Mouse (Mus musculus) limb, embryonic 14.5 days (tissue): Measurements from ENCODE around the gene Ugt1a8. TPM values are rescaled to one million over a fixed set of nuclear protein-coding genes. Genes with fewer than 3 reads are reported as not detected.

ENCODE experiments used
- ATAC-seq: fragments of 200-750 bp; cut with Nextera tagmentation; 2 replicates; pipeline ENCODE4 v1.8.0; 2017; ENCODE audit warnings: low read depth, moderate number of reproducible peaks, moderate TSS enrichment; ENCODE audit not compliant: low FRiP score
- DNase-seq: peaks from one replicate; pipeline ENCODE4 v3.0.0-alpha.2; 2015; ENCODE audit warnings: low spot score
- H3K27ac ChIP-seq: fragments of 300-500 bp; sonication (generic); replicated peaks from 2 replicates; pipeline ENCODE4 v1.5.1; 2014; ENCODE audit warnings: low read depth, mild to moderate bottlenecking, low read length, moderate library complexity, mixed read lengths
- H3K27me3 ChIP-seq: fragments of 300-500 bp; sonication (generic); 2 replicates; pipeline ENCODE4 v1.6.1; 2014; ENCODE audit warnings: low read length, mixed read lengths; ENCODE audit not compliant: control insufficient read depth, insufficient read depth
- H3K36me3 ChIP-seq: fragments of 300-500 bp; sonication (generic); 2 replicates; pipeline ENCODE4 v1.6.1; 2014; ENCODE audit warnings: mild to moderate bottlenecking, low read length, moderate library complexity, mixed read lengths; ENCODE audit not compliant: control insufficient read depth, insufficient read depth
- H3K4me1 ChIP-seq: fragments of 300-500 bp; sonication (generic); 2 replicates; pipeline ENCODE4 v1.6.1; 2014; ENCODE audit warnings: antibody characterized with exemption, low read length, mixed read lengths; ENCODE audit not compliant: control insufficient read depth, insufficient read depth
- H3K4me2 ChIP-seq: fragments of 300-500 bp; sonication (generic); replicated peaks from 2 replicates; pipeline ENCODE4 v1.6.1; 2014; ENCODE audit warnings: low read depth, mild to moderate bottlenecking, low read length, moderate library complexity; ENCODE audit not compliant: severe bottlenecking
- H3K4me3 ChIP-seq: fragments of 300-500 bp; sonication (generic); replicated peaks from 2 replicates; pipeline ENCODE4 v1.5.1; 2014; ENCODE audit warnings: low read length
- H3K9ac ChIP-seq: fragments of 300-500 bp; sonication (generic); 2 replicates; pipeline ENCODE4 v1.6.1; 2014; ENCODE audit warnings: mild to moderate bottlenecking, low read depth, low read length, moderate library complexity; ENCODE audit not compliant: severe bottlenecking
- H3K9me3 ChIP-seq: fragments of 300-500 bp; sonication (generic); 2 replicates; pipeline ENCODE4 v1.6.1; 2016; ENCODE audit warnings: low read length; ENCODE audit not compliant: control insufficient read depth
- POLR2A ChIP-seq: fragments of 200-500 bp; IDR thresholded peaks from 2 replicates; pipeline ENCODE4 v1.8.0; 2012; ENCODE audit warnings: inconsistent platforms, mild to moderate bottlenecking, moderate library complexity, borderline replicate concordance; ENCODE audit not compliant: insufficient read depth, insufficient read length; ENCODE audit errors: extremely low read depth
- WGBS: fragments of 180-500 bp; shearing (Covaris S2); extraction: QIAGEN DNeasy Blood & Tissue Kit; methylation state at CpG from one replicate; pipeline ENCODE4 v1.1.7; 2014; 5-methylcytosine and 5-hydroxymethylcytosine counted together
- polyA plus RNA-seq, 2 experiments: library from polyadenylated mRNA; depleted of rRNA in 1 of 2; stranded (reverse) in 1 of 2; unstranded in 1 of 2; fragments of >200 nt; fragmentation: Nextera tagmentation in 1 of 2; extraction: Ambion mirVana in 1 of 2; gene quantifications; 2 replicates each; pipeline versions ENCODE4 v1.2.1 to v1.2.3; 2012 to 2014

Gene Ugt1a8
- polyA plus RNA-seq, 2 experiments, result not detected

DNA sequence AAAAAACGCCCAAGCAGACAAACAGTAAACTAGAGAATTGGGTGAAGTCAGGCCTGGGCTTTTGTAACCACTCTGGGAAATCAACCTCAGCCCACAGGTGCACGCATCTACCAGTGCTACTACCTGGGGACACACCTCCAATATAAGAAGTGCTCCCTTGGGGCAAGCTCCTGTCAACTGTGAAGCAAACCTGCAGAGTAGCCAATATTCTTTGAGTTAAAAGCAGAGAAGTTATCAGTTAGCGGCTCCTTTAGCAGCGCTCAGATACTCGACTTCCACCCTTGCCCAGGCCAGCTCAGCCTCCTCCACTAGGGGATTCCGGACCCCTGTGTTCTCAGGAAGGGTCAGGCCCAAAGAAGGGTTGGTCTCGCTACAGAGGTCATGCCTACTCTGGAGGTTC, 174.1 kb downstream of the Ugt1a8 start:
- peaks cover 14% of the 10 kb centered on the region; the same call in 1 of the 2 replicates for H3K9me3 ChIP-seq
- no peak overlapping the region for H3K9ac ChIP-seq
- H3K4me1 ChIP-seq, result no peaks in the 10 kb centered on the region
- peaks cover 72% of the 10 kb centered on the region for H3K36me3 ChIP-seq
- no peaks in the 10 kb centered on the region for H3K27me3 ChIP-seq
- no peak overlapping the region for H3K27ac ChIP-seq
- H3K4me2 ChIP-seq, result no peak overlapping the region
- no peak for ATAC-seq
- no peak for TF ChIP-seq POLR2A
- DNase-seq, result peak; percentile 63
- H3K4me3 ChIP-seq, result no peak overlapping the region
- whole genome bisulfite sequencing, result 84% methylated on average over 7 of the region's 7 CpGs

DNA sequence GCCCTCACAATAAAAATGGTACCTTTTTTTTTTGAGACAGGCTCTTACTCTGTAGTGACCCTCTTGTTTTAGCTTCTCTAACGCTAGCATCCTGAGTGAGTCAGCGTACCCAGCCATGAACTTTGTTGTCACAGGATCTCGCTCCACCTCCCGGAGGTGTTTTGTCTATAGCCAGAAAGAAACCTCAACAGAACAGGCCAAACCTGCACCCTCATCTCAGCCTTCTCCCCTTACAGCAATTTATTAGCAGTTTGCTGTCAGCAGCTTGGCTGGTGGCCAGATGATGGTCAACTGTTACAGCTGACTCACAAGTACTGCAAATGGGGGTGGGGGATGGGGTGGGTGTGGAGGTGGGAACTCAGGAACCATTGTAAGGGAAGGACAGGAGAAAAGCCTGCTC, 174.6 kb downstream of the Ugt1a8 start:
- WGBS, result 79% methylated on average over 4 of the region's 4 CpGs
- Histone ChIP-seq H3K4me2 (no peak overlapping the region), H3K9ac (no peak overlapping the region), H3K4me1 (no peaks in the 10 kb centered on the region), H3K27me3 (no peaks in the 10 kb centered on the region), H3K4me3 (no peak overlapping the region), H3K27ac (no peak overlapping the region), H3K36me3 (peaks cover 77% of the 10 kb centered on the region), H3K9me3 (peaks cover 9% of the 10 kb centered on the region; the same call in 1 of the 2 replicates)
- no peak for TF ChIP-seq POLR2A
- ATAC-seq, result peak; percentile 7; the same call in 1 of the 2 replicates
- peak; percentile 95 for DNase-seq

DNA sequence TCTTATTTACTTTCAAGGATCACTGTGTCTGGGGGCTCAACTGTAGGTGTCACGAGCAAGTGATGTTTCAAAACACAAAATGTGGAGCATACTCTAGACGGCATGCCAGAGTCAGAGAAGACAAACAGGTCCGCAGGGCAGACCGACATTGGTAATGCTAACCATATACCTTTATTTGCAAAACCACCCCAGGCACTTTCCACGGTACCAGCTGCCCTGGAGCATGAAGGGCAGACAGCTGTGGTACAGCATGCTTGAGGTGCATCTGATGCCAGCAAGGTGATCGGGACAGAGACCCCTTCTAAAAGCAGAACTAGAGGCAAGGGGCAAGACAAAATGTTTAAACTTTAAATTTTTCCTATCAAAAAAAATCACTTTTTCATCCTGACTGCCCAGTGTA, 175.3 kb downstream of the Ugt1a8 start:
- Histone ChIP-seq H3K4me3 (no peak overlapping the region), H3K36me3 (peaks cover 84% of the 10 kb centered on the region), H3K4me1 (no peaks in the 10 kb centered on the region), H3K27ac (no peak overlapping the region), H3K4me2 (no peak overlapping the region), H3K9ac (no peak overlapping the region), H3K9me3 (0 out of 2 replicates have a peak, but pooled peaks cover 2% of the 10 kb centered on the region), H3K27me3 (no peaks in the 10 kb centered on the region)
- DNase-seq (no peak), ATAC-seq (no peak)
- WGBS, result 73% methylated on average over 6 of the region's 6 CpGs
- TF ChIP-seq POLR2A, result no peak

DNA sequence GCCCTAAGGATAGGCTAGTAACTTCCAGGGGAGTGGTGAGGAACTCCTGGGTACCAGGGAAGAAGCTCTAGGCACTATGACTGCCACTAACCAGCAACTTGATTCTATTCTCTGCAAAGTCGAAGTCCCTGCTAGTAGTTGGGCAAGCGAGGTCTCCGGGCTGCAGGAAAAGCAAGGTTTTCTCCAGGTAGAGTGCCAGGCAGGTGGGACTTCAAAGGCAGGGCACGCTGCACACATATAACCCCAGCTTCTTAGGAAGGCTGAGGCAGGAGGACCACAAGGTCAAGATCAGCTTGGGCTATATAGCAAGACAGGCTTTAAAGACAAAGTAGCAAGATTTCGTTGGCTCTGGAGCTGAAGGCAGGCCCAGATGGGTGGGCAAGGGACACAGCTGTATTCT, 176.2 kb downstream of the Ugt1a8 start:
- Histone ChIP-seq H3K9me3 (no peaks in the 10 kb centered on the region), H3K27ac (no peak overlapping the region), H3K4me1 (no peaks in the 10 kb centered on the region), H3K4me2 (no peak overlapping the region), H3K9ac (no peak overlapping the region), H3K4me3 (no peak overlapping the region), H3K36me3 (peaks cover 93% of the 10 kb centered on the region), H3K27me3 (no peaks in the 10 kb centered on the region)
- no peak for DNase-seq
- no peak for ATAC-seq
- 91% methylated on average over 5 of the region's 5 CpGs for WGBS
- no peak for TF ChIP-seq POLR2A

DNA sequence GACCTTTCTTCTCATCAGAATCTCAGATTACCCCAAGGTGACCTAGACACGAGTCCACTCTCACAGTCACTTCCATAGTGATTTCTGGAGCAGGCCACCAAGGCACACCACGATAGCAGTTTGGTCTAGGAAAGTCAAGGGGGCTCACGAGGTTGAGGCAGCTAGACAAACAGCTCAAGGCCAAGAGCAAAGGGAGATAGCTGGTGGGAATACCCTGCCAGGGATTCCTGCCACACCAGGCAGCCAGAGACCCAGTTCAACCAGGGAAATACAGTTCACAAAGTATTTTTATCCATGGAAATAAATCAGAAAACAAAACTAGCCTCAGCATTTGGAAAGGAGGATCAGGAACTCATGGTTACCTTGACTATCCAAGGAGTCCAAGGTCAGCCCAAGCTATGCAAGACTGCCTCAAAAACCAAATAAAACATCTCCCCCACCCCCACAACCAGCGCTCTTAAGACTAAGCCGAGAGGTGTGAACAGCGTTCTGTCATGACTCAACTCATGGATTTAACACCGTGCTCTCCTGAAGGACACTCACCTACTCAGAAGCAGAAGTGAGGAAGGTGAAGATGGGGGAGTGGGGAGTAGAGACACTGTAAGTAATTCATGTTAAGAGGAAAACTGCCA, 176.7 kb downstream of the Ugt1a8 start:
- TF ChIP-seq POLR2A, result no peak
- no peak overlapping the region for H3K4me2 ChIP-seq
- ATAC-seq (no peak), DNase-seq (no peak)
- no peaks in the 10 kb centered on the region for H3K4me1 ChIP-seq
- peaks cover 98% of the 10 kb centered on the region for H3K36me3 ChIP-seq
- WGBS, result 88% methylated on average over 7 of the region's 7 CpGs
- H3K9ac ChIP-seq, result no peak overlapping the region
- H3K27ac ChIP-seq, result no peak overlapping the region
- no peaks in the 10 kb centered on the region for H3K27me3 ChIP-seq
- H3K9me3 ChIP-seq, result no peaks in the 10 kb centered on the region
- no peak overlapping the region for H3K4me3 ChIP-seq

DNA sequence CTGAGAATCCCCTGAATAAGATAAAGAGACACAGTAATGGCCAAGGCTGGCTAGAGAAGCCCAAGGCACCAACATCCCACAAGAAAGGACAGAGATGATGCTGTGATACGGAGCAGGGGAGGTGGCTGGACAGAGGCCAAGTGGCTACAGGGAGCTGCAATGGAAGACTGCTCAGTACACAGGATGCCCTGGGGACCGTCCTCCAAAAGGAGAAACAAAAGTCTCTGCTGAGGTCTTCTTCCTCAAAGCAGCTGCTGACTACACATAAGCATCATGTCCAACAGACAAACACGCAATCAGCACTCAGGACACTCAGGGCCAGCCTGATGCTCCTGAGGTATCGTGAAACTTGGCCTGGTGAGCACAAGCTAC, 177.2 kb downstream of the Ugt1a8 start:
- peaks cover 100% of the 10 kb centered on the region for H3K36me3 ChIP-seq

More for the DNA sequence above, 177.2 kb downstream of the Ugt1a8 start:
- no peaks in the 10 kb centered on the region for H3K4me1 ChIP-seq
- no peak overlapping the region for H3K9ac ChIP-seq
- H3K9me3 ChIP-seq, result no peaks in the 10 kb centered on the region
- ATAC-seq, result no peak
- TF ChIP-seq POLR2A, result no peak
- 83% methylated on average over 4 of the region's 4 CpGs for WGBS
- H3K27me3 ChIP-seq, result no peaks in the 10 kb centered on the region
- H3K4me3 ChIP-seq, result no peak overlapping the region
- DNase-seq, result no peak
- no peak overlapping the region for H3K4me2 ChIP-seq
- H3K27ac ChIP-seq, result no peak overlapping the region
